Mouse (Mus musculus): ENCODE data around the gene Pkp3.

- TF ChIP-seq CTCF (IDR thresholded peaks at IDR 0.05; ENCODE audit: insufficient read depth, low read length) = no peak
- TF ChIP-seq POLR2A (IDR thresholded peaks at IDR 0.05; ENCODE audit: borderline replicate concordance, extremely low read depth, low read depth, low read length) = no peak
Measured at GRCm38 (mm10) chr7:141059929-141060328, 18.1 kb upstream of the Pkp3 start.

Data from lung, adult 2 months (tissue).